Mouse (Mus musculus): Measurements from ENCODE around the gene 1600014C23Rik.

Gene 1600014C23Rik

DNA sequence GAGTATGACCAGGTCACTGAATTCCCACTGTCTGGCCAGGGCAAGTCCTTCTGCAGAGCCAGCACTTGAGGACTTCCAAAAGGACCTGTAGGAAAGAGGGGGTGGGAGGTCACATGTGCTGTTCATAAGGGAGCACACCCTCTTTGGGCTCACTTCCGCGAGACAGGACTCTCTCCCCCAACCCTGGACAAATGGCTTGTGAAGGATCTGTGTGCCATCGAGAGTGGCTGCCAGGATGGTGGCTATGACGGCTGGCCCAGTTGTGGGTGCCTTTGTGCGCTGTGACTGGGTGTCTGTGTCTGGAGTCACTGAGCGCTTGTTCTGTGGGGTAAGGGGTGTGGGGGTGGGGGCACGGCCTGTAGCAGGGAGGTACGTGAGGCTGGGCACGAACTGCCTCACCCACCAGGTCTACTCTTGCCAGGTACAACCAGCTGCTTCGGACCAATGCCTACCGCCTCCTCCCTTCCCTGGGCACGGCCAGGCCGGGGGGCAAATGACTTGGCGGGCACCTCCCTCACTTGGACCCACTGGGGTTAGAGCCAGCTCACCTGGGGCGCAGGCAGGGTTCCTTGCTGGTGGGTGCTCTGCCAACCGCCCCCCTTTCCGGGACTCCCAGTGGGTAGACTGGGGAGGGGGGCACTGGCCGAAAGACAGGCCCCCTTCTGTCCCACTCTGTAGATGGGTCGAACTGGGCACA lies 458 bp downstream of the 1600014C23Rik start:
- in situ Hi-C loops (cut with MboI; ENCODE audit: low pct_unique_long_range_greater_than_20kb in 1 of 2, low sequenced_read_pairs in 2 of 2, unreplicated experiment in 1 of 2) = loop anchor here (5.0 to 25.0 kb wide), 4 partner anchors 102 to 402 kb away; partner anchors contain the start of gene Vegfa (in 1 of the 2)

DNA sequence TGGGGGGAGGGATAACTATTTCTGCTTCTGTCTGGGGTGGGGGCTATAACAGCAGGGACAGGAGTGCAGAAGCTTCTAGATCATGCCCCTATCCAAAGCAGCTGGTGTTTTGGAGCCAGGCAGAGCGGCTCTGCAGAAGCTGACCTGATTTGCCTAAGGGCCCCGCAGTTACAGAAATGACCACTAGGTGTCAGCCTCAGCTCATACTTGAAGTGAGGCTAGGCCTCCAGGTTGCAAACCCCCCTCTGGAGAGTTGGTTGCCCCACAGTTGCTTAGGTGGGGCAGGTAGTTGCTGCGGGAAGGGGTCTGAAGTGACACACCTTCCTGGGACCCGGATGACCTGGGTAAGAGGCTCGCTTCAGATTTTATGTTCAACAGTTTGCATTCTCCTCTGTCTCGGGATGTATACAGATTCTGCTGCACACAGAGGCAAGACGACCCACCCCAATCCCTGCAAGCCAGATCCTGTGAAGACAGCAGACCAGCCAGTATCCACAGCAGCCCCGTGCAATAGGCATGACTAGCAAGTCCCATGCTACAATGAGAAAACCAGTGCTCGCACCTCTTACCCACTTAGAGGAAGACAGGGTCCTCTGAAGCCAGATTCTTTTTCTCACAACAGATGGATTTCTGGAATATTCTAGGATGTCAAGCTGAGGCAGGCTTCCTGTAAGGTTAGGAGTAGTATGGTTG lies 2.3 kb downstream of the 1600014C23Rik start:
- in situ Hi-C loops (cut with MboI; ENCODE audit: low pct_unique_long_range_greater_than_20kb in 1 of 2, low sequenced_read_pairs in 2 of 2, unreplicated experiment in 1 of 2) = loop anchor here (5.0 to 25.0 kb wide), 4 partner anchors 103 to 403 kb away; partner anchors contain the start of gene Vegfa (in 1 of the 2)

DNA sequence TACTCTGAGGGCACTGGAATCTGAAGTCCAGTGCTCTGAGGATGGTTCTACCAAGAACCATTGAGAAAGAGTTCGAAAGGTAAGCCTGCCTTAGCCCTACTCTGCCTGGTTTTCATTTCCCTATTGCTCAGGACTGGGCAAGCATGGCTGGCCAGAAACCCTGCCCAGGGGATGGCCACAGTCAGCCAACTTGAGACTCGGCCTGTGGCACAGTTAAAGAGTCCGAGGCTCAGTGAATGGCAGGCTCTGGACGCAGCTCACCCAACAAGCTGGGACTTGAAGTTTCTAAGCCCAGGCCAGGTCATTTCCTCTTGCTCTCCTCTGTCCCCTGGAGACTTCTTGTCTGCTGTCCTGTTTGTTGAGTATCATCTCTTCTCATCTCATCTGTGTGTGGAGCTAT lies 2.9 kb downstream of the 1600014C23Rik start:
- in situ Hi-C loops (cut with MboI; ENCODE audit: low pct_unique_long_range_greater_than_20kb in 1 of 2, low sequenced_read_pairs in 2 of 2, unreplicated experiment in 1 of 2) = loop anchor here (5.0 to 25.0 kb wide), 4 partner anchors 104 to 404 kb away; partner anchors contain the start of gene Vegfa (in 1 of the 2)

DNA sequence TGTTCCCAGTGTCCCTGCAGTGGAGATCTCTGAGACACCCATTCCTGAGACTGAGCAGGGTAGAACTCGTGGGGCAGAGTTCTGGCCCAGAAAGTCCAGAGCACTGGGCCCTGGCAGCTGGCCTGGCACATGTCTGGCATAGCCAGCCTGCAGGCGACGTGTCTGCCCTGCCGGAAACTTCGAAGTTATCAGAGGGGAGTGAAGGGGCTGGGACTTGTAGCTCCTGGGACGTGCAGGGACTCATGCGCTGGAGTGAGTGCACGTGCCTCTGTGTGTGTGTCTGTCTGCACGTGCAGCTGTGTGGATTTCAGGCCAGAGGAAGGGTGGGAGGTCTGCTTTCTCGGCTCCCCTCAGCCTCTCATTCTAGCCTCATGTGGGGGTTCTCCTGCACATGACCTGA lies 4.3 kb downstream of the 1600014C23Rik start:
- in situ Hi-C loops (cut with MboI; ENCODE audit: low pct_unique_long_range_greater_than_20kb in 1 of 2, low sequenced_read_pairs in 2 of 2, unreplicated experiment in 1 of 2) = loop anchor here in 1 of 2 experiments (25.0 kb wide), 1 partner anchor 308 kb away; the partner anchor contains the start of gene Vegfa

DNA sequence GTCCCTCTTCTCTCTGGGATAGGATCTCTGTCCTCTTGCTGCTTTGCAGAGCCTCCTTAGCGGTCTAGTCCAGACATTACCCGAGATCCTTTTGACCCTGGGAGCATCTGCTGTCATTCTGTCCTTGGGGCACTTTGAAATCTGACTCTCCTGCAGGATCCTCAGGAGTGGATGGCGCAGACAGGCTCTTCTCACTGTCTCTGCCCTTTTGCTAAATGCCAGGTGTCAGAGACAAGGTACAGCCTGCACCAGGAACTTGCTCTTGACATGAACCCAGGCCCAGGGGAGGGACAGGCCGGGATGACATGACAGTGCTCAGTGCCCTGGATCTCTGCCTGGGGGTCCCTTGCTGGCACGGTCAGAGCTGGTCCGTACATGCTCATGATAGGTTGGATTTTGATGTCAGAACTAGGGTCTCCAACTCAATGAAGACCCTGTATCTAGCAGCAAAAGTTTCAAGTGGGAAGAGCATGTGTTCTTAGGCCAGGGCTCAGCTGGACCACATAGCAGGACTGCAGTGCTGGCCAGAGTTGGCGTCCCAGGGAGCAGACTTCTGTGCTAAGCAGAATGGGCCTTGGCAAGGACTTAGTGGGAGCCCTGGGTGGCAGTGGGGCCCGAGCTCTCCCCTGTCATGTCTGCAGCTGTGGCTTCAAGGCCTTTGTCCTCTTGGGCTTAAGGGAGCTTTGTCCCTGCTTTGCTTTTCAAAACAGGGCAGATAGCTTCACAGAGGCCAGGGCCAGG lies 5.5 kb downstream of the 1600014C23Rik start:
- in situ Hi-C loops (cut with MboI; ENCODE audit: low pct_unique_long_range_greater_than_20kb in 1 of 2, low sequenced_read_pairs in 2 of 2, unreplicated experiment in 1 of 2) = loop anchor here in 1 of 2 experiments (25.0 kb wide), 1 partner anchor 309 kb away; the partner anchor contains the start of gene Vegfa

DNA sequence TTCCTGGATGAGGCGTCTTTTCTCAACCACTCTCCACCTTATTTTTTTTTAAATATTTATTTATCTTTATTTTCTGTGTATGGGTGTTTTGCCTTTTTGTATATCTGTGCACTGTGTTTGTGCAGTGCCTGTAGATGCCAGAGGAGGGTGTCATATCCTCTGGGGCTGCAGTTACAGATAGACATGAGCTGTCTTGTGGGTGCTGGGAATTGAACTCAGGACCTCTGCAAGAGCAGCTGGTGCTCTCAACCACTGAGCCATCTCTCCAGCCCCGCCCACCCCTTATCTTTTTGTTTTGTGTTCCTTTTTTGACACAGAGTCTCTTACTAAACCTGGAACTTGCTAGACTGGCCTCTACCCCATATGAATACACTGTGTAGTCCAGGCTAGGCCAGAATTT lies 6.2 kb downstream of the 1600014C23Rik start:
- in situ Hi-C loops (cut with MboI; ENCODE audit: low pct_unique_long_range_greater_than_20kb in 1 of 2, low sequenced_read_pairs in 2 of 2, unreplicated experiment in 1 of 2) = loop anchor here in 1 of 2 experiments (25.0 kb wide), 1 partner anchor 310 kb away; the partner anchor contains the start of gene Vegfa

DNA sequence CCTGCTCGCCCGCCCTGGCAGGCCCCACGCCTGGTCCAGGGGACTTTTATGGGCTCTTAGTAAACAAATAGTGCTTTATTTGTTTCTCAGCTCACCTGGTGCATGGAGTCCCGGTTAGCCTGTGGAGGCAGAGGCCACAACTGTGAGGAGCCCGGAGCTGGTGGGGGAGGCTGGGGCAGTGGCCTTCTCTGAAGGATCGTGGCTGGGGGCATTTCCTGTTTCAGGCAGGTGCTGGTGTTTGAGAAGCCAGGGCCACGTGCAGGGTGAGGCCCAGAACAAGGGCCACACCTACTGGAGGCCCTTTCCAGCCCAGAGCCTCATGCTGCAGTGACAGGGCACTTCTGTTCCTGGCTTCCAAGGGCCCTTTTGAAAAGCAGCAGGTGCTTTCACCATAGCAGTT lies 7.4 kb downstream of the 1600014C23Rik start:
- in situ Hi-C loops (cut with MboI; ENCODE audit: low pct_unique_long_range_greater_than_20kb in 1 of 2, low sequenced_read_pairs in 2 of 2, unreplicated experiment in 1 of 2) = loop anchor here in 1 of 2 experiments (25.0 kb wide), 1 partner anchor 311 kb away; the partner anchor contains the start of gene Vegfa

DNA sequence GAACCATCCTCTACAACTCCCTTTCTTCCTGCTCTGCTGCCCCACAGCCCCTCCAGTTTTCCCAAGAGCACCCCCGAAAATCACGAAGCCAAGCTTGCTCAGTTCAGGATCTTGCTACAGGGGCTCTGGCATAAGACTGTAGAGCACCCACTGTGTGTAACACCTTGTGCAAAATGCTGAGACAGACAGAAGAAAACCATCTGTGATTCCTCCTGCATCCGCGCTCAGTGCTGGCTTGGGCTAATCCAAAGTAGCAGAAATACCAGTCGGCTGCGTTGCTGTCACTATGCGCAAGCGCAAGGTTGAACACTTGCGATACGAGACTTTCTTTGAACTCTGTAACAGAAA lies 9.1 kb downstream of the 1600014C23Rik start:
- in situ Hi-C loops (cut with MboI; ENCODE audit: low pct_unique_long_range_greater_than_20kb in 1 of 2, low sequenced_read_pairs in 2 of 2, unreplicated experiment in 1 of 2) = loop anchor here in 1 of 2 experiments (5.0 kb wide), 1 partner anchor 52 kb away; no protein-coding TSS in a partner anchor

DNA sequence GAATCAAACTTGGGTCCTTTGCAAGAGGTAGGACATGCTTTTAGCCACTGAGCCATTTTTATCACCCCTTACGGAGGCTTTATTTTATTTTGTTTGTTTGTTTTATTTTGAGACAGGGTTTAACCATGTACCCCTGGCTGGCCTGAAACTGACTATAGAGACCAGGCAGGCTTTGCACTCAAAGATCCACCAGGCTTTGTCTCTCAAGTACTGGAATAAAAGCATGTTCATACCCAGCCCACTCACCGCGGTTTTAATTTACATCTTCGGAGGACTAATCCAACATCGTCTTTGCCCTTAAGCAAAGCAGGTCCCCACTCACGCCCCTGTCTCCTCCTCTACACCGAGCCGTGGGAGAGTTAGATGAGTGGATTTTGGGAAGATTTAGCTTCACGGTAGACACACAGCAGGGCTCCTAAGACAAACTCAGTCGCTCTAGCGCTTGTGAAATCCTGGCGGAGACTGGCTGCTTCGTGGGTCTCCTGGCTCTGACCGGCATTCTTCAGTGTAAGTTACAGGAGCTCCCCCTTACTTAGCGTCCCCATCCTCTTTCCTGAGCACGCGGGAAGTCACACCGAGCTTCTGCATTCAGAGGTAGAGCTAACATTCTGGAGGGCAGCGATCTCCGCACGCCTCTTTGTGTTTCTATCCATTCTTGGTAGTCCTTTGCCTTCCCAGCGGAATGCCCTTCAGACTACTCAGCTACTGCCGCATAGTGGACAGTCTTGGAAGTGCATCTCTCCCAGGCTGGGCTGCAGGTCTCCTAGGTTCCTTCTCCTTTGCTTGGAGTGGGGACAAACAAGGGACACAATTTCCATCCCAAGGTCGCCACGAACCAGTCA lies 9.7 kb downstream of the 1600014C23Rik start:
- in situ Hi-C loops (cut with MboI; ENCODE audit: low pct_unique_long_range_greater_than_20kb in 1 of 2, low sequenced_read_pairs in 2 of 2, unreplicated experiment in 1 of 2) = loop anchor here in 1 of 2 experiments (5.0 kb wide), 1 partner anchor 52 kb away; no protein-coding TSS in a partner anchor

DNA sequence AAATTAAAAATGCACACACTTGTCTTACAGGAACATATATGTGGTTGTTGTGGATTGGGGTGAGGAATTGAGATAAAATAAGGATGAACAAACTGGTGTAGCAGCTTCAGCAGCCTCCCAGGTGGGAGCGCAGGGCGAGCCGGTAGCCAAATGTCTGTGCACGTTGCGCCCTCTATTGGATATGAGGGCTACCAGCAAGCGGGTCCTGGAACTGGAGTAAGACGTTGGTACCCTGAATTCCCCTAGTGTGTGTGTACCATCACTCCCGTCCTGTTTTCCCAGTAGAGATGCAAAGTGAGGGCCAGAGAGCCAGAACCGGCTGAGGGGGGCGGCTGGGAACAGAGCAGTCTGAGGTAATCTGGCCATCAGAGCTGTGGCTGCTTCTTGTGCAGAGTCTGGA lies 15.3 kb downstream of the 1600014C23Rik start:
- in situ Hi-C loops (cut with MboI; ENCODE audit: low pct_unique_long_range_greater_than_20kb in 1 of 2, low sequenced_read_pairs in 2 of 2, unreplicated experiment in 1 of 2) = no loop called here

DNA sequence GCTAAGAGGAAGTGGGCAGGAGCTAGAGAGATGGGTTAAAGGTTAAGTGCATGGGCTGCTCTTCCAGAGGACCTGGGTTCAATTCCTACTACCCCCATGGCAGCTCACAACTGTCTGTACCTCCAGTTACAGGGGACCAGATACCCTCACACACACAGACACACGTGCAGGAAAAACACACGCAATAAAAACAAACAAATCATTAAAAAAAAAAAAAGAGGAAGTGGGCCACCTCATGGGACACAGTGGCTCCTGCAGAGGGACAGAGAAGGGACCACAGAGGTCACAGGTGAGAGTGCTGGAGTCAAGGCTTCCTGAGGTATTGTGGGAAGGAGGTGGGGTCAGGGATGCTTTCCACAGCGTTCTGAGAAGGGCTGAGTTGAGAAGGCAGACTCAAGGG lies 22.1 kb downstream of the 1600014C23Rik start:
- in situ Hi-C loops (cut with MboI; ENCODE audit: low pct_unique_long_range_greater_than_20kb in 1 of 2, low sequenced_read_pairs in 2 of 2, unreplicated experiment in 1 of 2) = no loop called here

DNA sequence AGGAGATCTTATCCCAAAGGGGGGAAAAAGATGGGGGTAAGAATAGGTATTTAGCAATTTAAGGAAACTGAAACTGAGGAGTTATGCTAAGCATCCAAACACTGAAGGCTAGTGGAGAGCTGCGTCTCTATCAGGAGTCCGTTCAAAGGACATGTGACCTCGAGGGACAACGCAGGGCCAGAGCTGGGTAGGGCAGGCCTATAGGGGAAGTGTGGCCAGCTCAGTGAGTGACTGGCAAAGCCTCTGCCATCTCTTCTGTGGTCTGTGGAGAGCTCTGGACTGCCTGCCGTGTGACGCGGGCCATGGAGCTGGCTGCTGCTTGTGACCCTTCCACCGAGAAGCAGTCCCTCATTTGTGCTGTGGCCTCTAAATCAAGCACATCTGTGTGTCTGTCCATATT lies 23.2 kb downstream of the 1600014C23Rik start:
- in situ Hi-C loops (cut with MboI; ENCODE audit: low pct_unique_long_range_greater_than_20kb in 1 of 2, low sequenced_read_pairs in 2 of 2, unreplicated experiment in 1 of 2) = no loop called here

DNA sequence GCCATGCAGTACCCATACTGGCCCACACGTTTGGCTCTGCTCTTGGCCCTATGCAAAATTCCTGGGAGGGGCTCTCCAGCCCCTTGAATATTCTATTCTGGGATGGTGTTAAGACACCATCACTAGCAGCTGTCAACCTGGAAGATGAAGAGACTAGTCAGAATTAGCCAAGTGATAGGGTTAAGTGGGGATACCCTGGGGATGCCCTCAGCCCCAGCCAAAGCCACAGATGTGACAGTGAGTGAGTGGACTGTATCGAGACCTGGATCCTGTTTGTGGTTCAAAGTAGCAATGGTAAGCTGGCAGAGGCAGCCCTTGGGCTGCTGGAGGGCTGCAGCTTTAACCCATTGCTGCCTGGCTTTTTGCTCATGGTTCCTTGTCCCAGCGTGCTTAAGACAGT lies 23.8 kb downstream of the 1600014C23Rik start:
- in situ Hi-C loops (cut with MboI; ENCODE audit: low pct_unique_long_range_greater_than_20kb in 1 of 2, low sequenced_read_pairs in 2 of 2, unreplicated experiment in 1 of 2) = no loop called here

DNA sequence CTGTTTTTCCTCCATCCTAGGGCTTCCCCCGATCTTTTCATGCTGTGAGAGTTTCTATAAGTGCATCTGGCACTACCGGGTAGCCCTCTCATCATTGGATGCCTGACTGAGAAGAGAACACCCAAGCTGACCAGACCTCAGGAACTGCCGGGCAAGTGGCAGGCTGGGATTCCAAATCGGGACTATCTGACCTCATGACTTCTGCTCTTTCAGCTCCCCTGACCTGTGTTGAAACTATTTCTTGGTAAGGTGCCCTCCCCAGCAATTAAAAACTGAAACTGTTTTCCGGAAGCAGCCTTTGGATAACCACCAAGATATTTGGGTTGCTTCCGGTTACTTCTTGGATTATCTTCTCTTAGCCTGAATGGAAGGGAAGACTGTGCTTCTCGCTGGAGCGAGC lies 25.5 kb downstream of the 1600014C23Rik start:
- in situ Hi-C loops (cut with MboI; ENCODE audit: low pct_unique_long_range_greater_than_20kb in 1 of 2, low sequenced_read_pairs in 2 of 2, unreplicated experiment in 1 of 2) = no loop called here

DNA sequence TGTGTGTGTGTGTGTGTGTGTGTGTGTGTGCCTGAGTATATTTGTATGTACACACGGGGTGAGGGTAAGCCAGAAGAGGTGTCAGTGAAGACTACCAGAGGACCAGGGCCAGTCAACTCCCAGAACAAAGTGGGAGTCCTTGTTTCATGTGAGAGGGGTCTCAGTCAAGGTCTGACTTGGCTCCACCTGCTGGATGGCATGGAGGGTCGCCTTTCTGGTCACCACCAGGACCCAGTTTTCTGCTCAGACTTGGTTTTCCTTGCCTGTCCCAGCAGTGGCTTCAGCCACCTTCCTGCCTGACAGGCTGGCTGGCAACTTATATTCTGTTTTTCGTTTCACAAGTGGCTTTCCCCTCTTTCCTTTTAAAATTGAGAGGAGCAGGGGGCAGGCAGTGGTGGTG lies 26.3 kb downstream of the 1600014C23Rik start:
- in situ Hi-C loops (cut with MboI; ENCODE audit: low pct_unique_long_range_greater_than_20kb in 1 of 2, low sequenced_read_pairs in 2 of 2, unreplicated experiment in 1 of 2) = no loop called here

DNA sequence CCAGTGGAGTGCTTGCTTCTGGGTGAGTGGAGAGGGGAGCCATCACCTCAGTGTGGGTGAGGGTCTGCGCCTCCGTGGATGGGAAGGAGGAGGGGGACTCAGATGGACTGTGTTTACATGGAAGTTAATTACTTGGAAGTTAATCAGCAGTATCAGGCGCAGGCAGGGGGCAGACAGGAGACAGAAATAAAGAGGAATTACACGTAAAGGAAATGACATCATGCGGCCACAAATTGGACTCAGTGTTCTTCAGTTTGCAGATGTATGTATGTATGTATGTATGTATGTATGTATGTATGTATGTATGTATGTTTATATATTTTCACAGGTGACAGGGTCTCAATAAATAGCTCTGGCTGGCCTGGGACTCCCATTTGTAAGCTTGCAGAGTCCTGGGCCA lies 26.8 kb downstream of the 1600014C23Rik start:
- in situ Hi-C loops (cut with MboI; ENCODE audit: low pct_unique_long_range_greater_than_20kb in 1 of 2, low sequenced_read_pairs in 2 of 2, unreplicated experiment in 1 of 2) = no loop called here

DNA sequence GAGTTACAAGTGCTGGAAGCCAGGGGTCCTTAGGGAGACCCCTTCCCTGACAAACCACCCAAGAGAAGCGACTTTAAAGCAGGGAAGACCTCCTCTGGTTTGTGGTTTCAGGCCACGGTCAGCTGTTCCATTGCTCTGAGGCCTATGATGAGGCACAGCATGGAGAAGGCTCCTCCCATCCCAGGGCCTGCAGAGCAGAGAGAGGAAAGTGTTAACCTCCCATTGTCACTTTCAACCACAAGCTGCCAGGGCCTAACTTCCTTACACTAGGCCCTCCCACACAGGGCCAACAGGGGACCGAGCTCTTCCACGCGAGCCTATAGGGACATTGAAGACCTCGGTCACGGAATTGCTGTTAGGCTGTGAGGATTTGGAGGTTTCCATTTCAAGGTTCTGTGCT lies 30.5 kb downstream of the 1600014C23Rik start:
- in situ Hi-C loops (cut with MboI; ENCODE audit: low pct_unique_long_range_greater_than_20kb in 1 of 2, low sequenced_read_pairs in 2 of 2, unreplicated experiment in 1 of 2) = no loop called here

DNA sequence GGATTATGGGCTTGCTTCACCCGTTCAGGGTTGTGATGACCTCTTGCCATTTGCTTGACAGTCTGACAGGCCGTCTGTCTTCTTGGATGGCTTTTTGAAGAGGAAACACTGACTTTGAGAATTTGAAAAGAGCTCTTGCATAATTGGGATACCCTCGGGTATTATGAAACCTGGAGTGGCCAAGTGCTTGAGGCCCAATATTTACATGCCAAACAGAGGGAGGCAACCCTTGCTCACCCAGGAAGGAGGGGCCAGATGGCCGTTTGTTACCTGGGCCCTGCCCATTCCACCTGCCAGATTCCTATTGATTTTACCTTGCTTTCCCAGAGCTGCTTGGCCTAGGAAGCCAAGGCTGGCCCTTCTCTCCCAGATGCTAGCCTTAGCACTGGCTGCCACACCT lies 31.4 kb downstream of the 1600014C23Rik start:
- in situ Hi-C loops (cut with MboI; ENCODE audit: low pct_unique_long_range_greater_than_20kb in 1 of 2, low sequenced_read_pairs in 2 of 2, unreplicated experiment in 1 of 2) = no loop called here

All from mouse embryonic stem cell (cell line).